Mouse (Mus musculus): ENCODE results near the gene Zfp663. TPM values are rescaled to one million over a fixed set of nuclear protein-coding genes. Genes with fewer than 3 reads are reported as not detected.

Zfp663 gene
- polyA plus RNA-seq, 1 experiment, result 0.46 TPM

- peak in 1 of 2 experiments; percentile 62 for DNase-seq (ENCODE audit: extremely low spot score in 1 of 2, low spot score in 1 of 2)
These were observed 2.5 kb upstream of the Zfp663 start for GRCm38 (mm10) chr2:165371066-165371465.

GRCm38 (mm10) chr2:165370348-165370747, 1.8 kb upstream of the Zfp663 start:
- DNase-seq (ENCODE audit: extremely low spot score in 1 of 2, low spot score in 1 of 2), result no peak

GRCm38 (mm10) chr2:165367868-165368439, 575 bp downstream of the Zfp663 start:
- no peak for DNase-seq (ENCODE audit: extremely low spot score in 1 of 2, low spot score in 1 of 2)

- no peak for DNase-seq (ENCODE audit: extremely low spot score in 1 of 2, low spot score in 1 of 2)
These were observed 1.4 kb downstream of the Zfp663 start for GRCm38 (mm10) chr2:165367047-165367520.

GRCm38 (mm10) chr2:165364334-165365091, 4.0 kb downstream of the Zfp663 start:
- DNase-seq (ENCODE audit: extremely low spot score in 1 of 2, low spot score in 1 of 2), result peak in 1 of 2 experiments; percentile 71

- DNase-seq (ENCODE audit: extremely low spot score in 1 of 2, low spot score in 1 of 2), result no peak
These were observed 5.2 kb downstream of the Zfp663 start for GRCm38 (mm10) chr2:165363282-165363681.

- DNase-seq (ENCODE audit: extremely low spot score in 1 of 2, low spot score in 1 of 2), result peak in 1 of 2 experiments; percentile 80
These were observed 7.7 kb downstream of the Zfp663 start for GRCm38 (mm10) chr2:165360861-165361260.

GRCm38 (mm10) chr2:165351828-165352513, 16.6 kb downstream of the Zfp663 start:
- DNase-seq (ENCODE audit: extremely low spot score in 1 of 2, low spot score in 1 of 2), result peak in 1 of 2 experiments; percentile 43

GRCm38 (mm10) chr2:165349466-165349865, 19.1 kb downstream of the Zfp663 start:
- DNase-seq (ENCODE audit: extremely low spot score in 1 of 2, low spot score in 1 of 2), result peak in 1 of 2 experiments; percentile 72

- DNase-seq (ENCODE audit: extremely low spot score in 1 of 2, low spot score in 1 of 2), result no peak
These were observed 22.3 kb downstream of the Zfp663 start for GRCm38 (mm10) chr2:165346180-165346579.

GRCm38 (mm10) chr2:165337191-165337590, 31.3 kb downstream of the Zfp663 start:
- peak in 1 of 2 experiments; percentile 55 for DNase-seq (ENCODE audit: extremely low spot score in 1 of 2, low spot score in 1 of 2)

GRCm38 (mm10) chr2:165332610-165333210, 35.8 kb downstream of the Zfp663 start:
- DNase-seq (ENCODE audit: extremely low spot score in 1 of 2, low spot score in 1 of 2), result no peak

GRCm38 (mm10) chr2:165329703-165330102, 38.8 kb downstream of the Zfp663 start:
- no peak for DNase-seq (ENCODE audit: extremely low spot score in 1 of 2, low spot score in 1 of 2)

GRCm38 (mm10) chr2:165328746-165329145, 39.8 kb downstream of the Zfp663 start:
- DNase-seq (ENCODE audit: extremely low spot score in 1 of 2, low spot score in 1 of 2), result no peak

- peak in 1 of 2 experiments; percentile 46 for DNase-seq (ENCODE audit: extremely low spot score in 1 of 2, low spot score in 1 of 2)
These were observed 41.1 kb downstream of the Zfp663 start for GRCm38 (mm10) chr2:165327386-165327785.

- DNase-seq (ENCODE audit: extremely low spot score in 1 of 2, low spot score in 1 of 2), result peak; percentile 98 to 99
These were observed 42.0 kb downstream of the Zfp663 start, which contains the start of gene Elmo2 for GRCm38 (mm10) chr2:165326304-165327190. Elmo2 (minus strand) TSS chr2:165326479.

- peak in 1 of 2 experiments; percentile 17 for DNase-seq (ENCODE audit: extremely low spot score in 1 of 2, low spot score in 1 of 2)
These were observed 42.8 kb downstream of the Zfp663 start for GRCm38 (mm10) chr2:165325521-165326303.

- DNase-seq (ENCODE audit: extremely low spot score in 1 of 2, low spot score in 1 of 2), result no peak
These were observed 44.6 kb downstream of the Zfp663 start for GRCm38 (mm10) chr2:165323928-165324327.

GRCm38 (mm10) chr2:165323484-165323883, 45.0 kb downstream of the Zfp663 start:
- peak in 1 of 2 experiments; percentile 38 for DNase-seq (ENCODE audit: extremely low spot score in 1 of 2, low spot score in 1 of 2)

All from frontal cortex, adult 2 months (tissue).